Mouse (Mus musculus) stomach, embryonic 14.5 days (tissue): ENCODE data around the gene 1190005I06Rik. TPM values are rescaled to one million over a fixed set of nuclear protein-coding genes. Genes with fewer than 3 reads are reported as not detected.

Experiments
- ATAC-seq: fragments of 200-750 bp; cut with Nextera tagmentation; 2 replicates; pipeline ENCODE4 v1.8.0; 2017; ENCODE audit warnings: low read depth, moderate TSS enrichment; ENCODE audit not compliant: insufficient number of reproducible peaks, insufficient read depth, low FRiP score
- H3K27ac ChIP-seq: fragments of 300-500 bp; sonication (generic); 2 replicates; pipeline ENCODE4 v1.5.1; 2014; ENCODE audit warnings: mild to moderate bottlenecking, low read length, moderate library complexity, mixed read lengths
- H3K27me3 ChIP-seq: fragments of 300-500 bp; sonication (generic); 2 replicates; pipeline ENCODE4 v1.6.1; 2014; ENCODE audit warnings: low read length, control low read depth, mixed read lengths; ENCODE audit not compliant: control insufficient read depth, insufficient read depth
- H3K36me3 ChIP-seq: fragments of 300-500 bp; sonication (generic); 2 replicates; pipeline ENCODE4 v1.6.1; 2014; ENCODE audit warnings: mild to moderate bottlenecking, control low read depth, low read length, moderate library complexity, mixed read lengths; ENCODE audit not compliant: control insufficient read depth, insufficient read depth
- H3K4me1 ChIP-seq: fragments of 300-500 bp; sonication (generic); 2 replicates; pipeline ENCODE4 v1.6.1; 2014; ENCODE audit warnings: low read length, control low read depth, mixed read lengths; ENCODE audit not compliant: control insufficient read depth, insufficient read depth
- H3K4me2 ChIP-seq: fragments of 300-500 bp; sonication (generic); replicated peaks from 2 replicates; pipeline ENCODE4 v1.6.1; 2014; ENCODE audit warnings: low read depth, low read length, control low read depth
- H3K4me3 ChIP-seq: fragments of 300-500 bp; sonication (generic); 2 replicates; pipeline ENCODE4 v1.5.1; 2014; ENCODE audit warnings: low read depth, low read length, control low read depth
- H3K9ac ChIP-seq: fragments of 300-500 bp; sonication (generic); replicated peaks from 2 replicates; pipeline ENCODE4 v1.6.1; 2014; ENCODE audit warnings: low read depth, mild to moderate bottlenecking, control low read depth, low read length, moderate library complexity, mixed read lengths
- H3K9me3 ChIP-seq: fragments of 300-500 bp; sonication (generic); 2 replicates; pipeline ENCODE4 v1.6.1; 2016; ENCODE audit warnings: low read depth, low read length, control low read depth; ENCODE audit not compliant: control insufficient read depth
- WGBS: fragments of 180-500 bp; shearing (Covaris S2); extraction: QIAGEN DNeasy Blood & Tissue Kit; methylation state at CpG from one replicate; pipeline ENCODE4 v1.1.7; 2014; 5-methylcytosine and 5-hydroxymethylcytosine counted together
- polyA plus RNA-seq: library from polyadenylated mRNA; unstranded; fragments of >200 nt; fragmentation: Nextera tagmentation; extraction: Ambion mirVana; gene quantifications from 2 replicates; pipeline ENCODE4 v1.2.1, GENCODE M21; 2014

The 1190005I06Rik gene
- polyA plus RNA-seq, 1 experiment from 2014 or later, result 3.6 TPM

GRCm38 (mm10) chr8:120602672-120603071 is 44.8 kb downstream of the 1190005I06Rik start:
- Histone ChIP-seq H3K9ac (no peak overlapping the region), H3K36me3 (no peaks in the 10 kb centered on the region), H3K27me3 (no peaks in the 10 kb centered on the region), H3K27ac (no peak overlapping the region), H3K4me1 (peaks cover 6% of the 10 kb centered on the region), H3K4me2 (no peak overlapping the region), H3K4me3 (no peak overlapping the region), H3K9me3 (no peaks in the 10 kb centered on the region)
- peak; percentile 53; the same call in 1 of the 2 replicates for ATAC-seq
- 40% methylated on average over 6 of the region's 6 CpGs for WGBS

GRCm38 (mm10) chr8:120599504-120599903 is 47.9 kb downstream of the 1190005I06Rik start:
- H3K36me3 ChIP-seq, result no peaks in the 10 kb centered on the region
- no peak overlapping the region for H3K4me2 ChIP-seq
- H3K4me3 ChIP-seq, result no peak overlapping the region
- WGBS, result 54% methylated on average over 7 of the region's 7 CpGs
- no peak for ATAC-seq
- no peak overlapping the region for H3K27ac ChIP-seq
- H3K9ac ChIP-seq, result no peak overlapping the region
- peaks cover 6% of the 10 kb centered on the region for H3K4me1 ChIP-seq
- no peaks in the 10 kb centered on the region for H3K9me3 ChIP-seq
- H3K27me3 ChIP-seq, result no peaks in the 10 kb centered on the region

GRCm38 (mm10) chr8:120598579-120598978 is 48.9 kb downstream of the 1190005I06Rik start:
- 16% methylated on average over 24 of the region's 24 CpGs for WGBS
- Histone ChIP-seq H3K36me3 (no peaks in the 10 kb centered on the region), H3K4me2 (peak overlapping the region; percentile 45), H3K9me3 (no peaks in the 10 kb centered on the region), H3K27me3 (no peaks in the 10 kb centered on the region), H3K4me1 (peaks cover 6% of the 10 kb centered on the region), H3K4me3 (no peak overlapping the region), H3K9ac (no peak overlapping the region), H3K27ac (no peak overlapping the region)
- ATAC-seq, result no peak

GRCm38 (mm10) chr8:120595963-120596362 is 51.5 kb downstream of the 1190005I06Rik start:
- Histone ChIP-seq H3K27me3 (no peaks in the 10 kb centered on the region), H3K4me3 (no peak overlapping the region), H3K27ac (no peak overlapping the region), H3K4me1 (peaks cover 6% of the 10 kb centered on the region), H3K9ac (no peak overlapping the region), H3K9me3 (no peaks in the 10 kb centered on the region), H3K4me2 (no peak overlapping the region), H3K36me3 (no peaks in the 10 kb centered on the region)
- ATAC-seq, result no peak
- WGBS, result 12% methylated on average over 5 of the region's 5 CpGs

- WGBS, result 85% methylated on average over 5 of the region's 5 CpGs
- H3K27me3 ChIP-seq, result no peaks in the 10 kb centered on the region
- no peak overlapping the region for H3K9ac ChIP-seq
- no peaks in the 10 kb centered on the region for H3K9me3 ChIP-seq
- no peak overlapping the region for H3K4me3 ChIP-seq
- no peak overlapping the region for H3K27ac ChIP-seq
- no peaks in the 10 kb centered on the region for H3K36me3 ChIP-seq
- H3K4me1 ChIP-seq, result peaks cover 6% of the 10 kb centered on the region
- ATAC-seq, result no peak
- no peak overlapping the region for H3K4me2 ChIP-seq
Measured at GRCm38 (mm10) chr8:120594571-120594970, 52.9 kb downstream of the 1190005I06Rik start.

- 51% methylated on average over 10 of the region's 10 CpGs for WGBS
- ATAC-seq, result no peak
- no peak overlapping the region for H3K4me2 ChIP-seq
- H3K9me3 ChIP-seq, result no peaks in the 10 kb centered on the region
- H3K4me3 ChIP-seq, result no peak overlapping the region
- H3K36me3 ChIP-seq, result peaks cover 6% of the 10 kb centered on the region; the same call in 1 of the 2 replicates
- H3K27ac ChIP-seq, result no peak overlapping the region
- H3K4me1 ChIP-seq, result no peaks in the 10 kb centered on the region
- no peaks in the 10 kb centered on the region for H3K27me3 ChIP-seq
- no peak overlapping the region for H3K9ac ChIP-seq
Measured at GRCm38 (mm10) chr8:120591587-120592292, 55.7 kb downstream of the 1190005I06Rik start.

GRCm38 (mm10) chr8:120589921-120590320 is 57.5 kb downstream of the 1190005I06Rik start:
- no peaks in the 10 kb centered on the region for H3K27me3 ChIP-seq
- H3K4me3 ChIP-seq, result peak overlapping the region; percentile 41
- no peaks in the 10 kb centered on the region for H3K4me1 ChIP-seq
- peak overlapping the region; percentile 65 for H3K4me2 ChIP-seq
- H3K9ac ChIP-seq, result no peak overlapping the region
- ATAC-seq, result no peak
- H3K9me3 ChIP-seq, result no peaks in the 10 kb centered on the region
- WGBS, result 61% methylated on average over 2 of the region's 2 CpGs
- peak overlapping the region; percentile 53; the same call in 1 of the 2 replicates for H3K27ac ChIP-seq
- H3K36me3 ChIP-seq, result peaks cover 6% of the 10 kb centered on the region; the same call in 1 of the 2 replicates

GRCm38 (mm10) chr8:120588908-120589771 is 58.3 kb downstream of the 1190005I06Rik start, which contains the start of gene Gins2:
Gins2 (minus strand) TSS chr8:120589304.
- Histone ChIP-seq H3K36me3 (peaks cover 6% of the 10 kb centered on the region; the same call in 1 of the 2 replicates), H3K4me1 (no peaks in the 10 kb centered on the region), H3K9me3 (no peaks in the 10 kb centered on the region), H3K4me3 (peak within 1 kb of the TSS; percentile 77), H3K27ac (peak within 1 kb of the TSS; percentile 59), H3K4me2 (peak within 1 kb of the TSS; percentile 84), H3K27me3 (no peaks in the 10 kb centered on the region), H3K9ac (peak within 1 kb of the TSS; percentile 77)
- under 1% methylated on average over 67 of the region's 67 CpGs for WGBS
- peak; percentile 99 for ATAC-seq
